Mouse (Mus musculus) ES-Bruce4 (cell line): Measurements from ENCODE around the gene Snx33.

Experiments used
- CTCF ChIP-seq: IDR thresholded peaks from one replicate; pipeline ENCODE4 v1.8.1; 2011; ENCODE audit warnings: low read depth, low read length
- EP300 ChIP-seq: IDR thresholded peaks from 2 replicates; pipeline ENCODE4 v1.6.1; 2011; ENCODE audit warnings: low read depth, low read length; ENCODE audit not compliant: insufficient read depth
- POLR2A ChIP-seq: IDR thresholded peaks from one replicate; pipeline ENCODE4 v1.8.1; 2011; ENCODE audit warnings: low read length; ENCODE audit not compliant: insufficient read depth

GRCm38 (mm10) chr9:56869552-56869951, 58.6 kb downstream of the Snx33 start:
- TF ChIP-seq POLR2A (no peak), CTCF (no peak), EP300 (no peak)
